Mouse (Mus musculus) neural tube, embryonic 15.5 days (tissue): Measurements from ENCODE around the gene Ric3. TPM values are rescaled to one million over a fixed set of nuclear protein-coding genes. Genes with fewer than 3 reads are reported as not detected.
"Not testable (repeated sequence)": the region's sequence is repeated elsewhere in the genome, so short reads cannot be mapped to it uniquely, and the experiment has no call there.

ENCODE experiments used
- ATAC-seq: fragments of 200-750 bp; cut with Nextera tagmentation; 2 replicates; pipeline ENCODE4 v1.8.0; 2017; ENCODE audit warnings: mild to moderate bottlenecking, moderate TSS enrichment, moderate library complexity; ENCODE audit not compliant: low FRiP score
- H3K27ac ChIP-seq: fragments of 300-500 bp; sonication (generic); replicated peaks from 2 replicates; pipeline ENCODE4 v1.5.1; 2015; ENCODE audit warnings: mild to moderate bottlenecking, inconsistent platforms
- H3K27me3 ChIP-seq: fragments of 300-500 bp; sonication (generic); replicated peaks from 2 replicates; pipeline ENCODE4 v1.6.1; 2015; ENCODE audit warnings: inconsistent platforms
- H3K36me3 ChIP-seq: fragments of 300-500 bp; sonication (generic); 2 replicates; pipeline ENCODE4 v1.6.1; 2015; ENCODE audit warnings: inconsistent platforms
- H3K4me1 ChIP-seq: fragments of 300-500 bp; sonication (generic); 2 replicates; pipeline ENCODE4 v1.6.1; 2015; ENCODE audit warnings: inconsistent platforms
- H3K4me2 ChIP-seq: fragments of 300-500 bp; sonication (generic); 2 replicates; pipeline ENCODE4 v1.6.1; 2015; ENCODE audit warnings: inconsistent platforms, mild to moderate bottlenecking, moderate library complexity
- H3K4me3 ChIP-seq: fragments of 300-500 bp; sonication (generic); replicated peaks from 2 replicates; pipeline ENCODE4 v1.5.1; 2015; ENCODE audit warnings: mild to moderate bottlenecking, inconsistent platforms
- H3K9ac ChIP-seq: fragments of 300-500 bp; sonication (generic); replicated peaks from 2 replicates; pipeline ENCODE4 v1.6.1; 2015; ENCODE audit warnings: mild to moderate bottlenecking, inconsistent platforms
- H3K9me3 ChIP-seq: fragments of 300-500 bp; sonication (generic); replicated peaks from 2 replicates; pipeline ENCODE4 v1.6.1; 2016; ENCODE audit warnings: inconsistent platforms
- WGBS: fragments of 180-500 bp; shearing (Covaris S2); methylation state at CpG from one replicate; pipeline ENCODE4 v1.1.7; 2015; ENCODE audit warnings: mixed read lengths; 5-methylcytosine and 5-hydroxymethylcytosine counted together
- polyA plus RNA-seq: library from polyadenylated mRNA; unstranded; fragments of >200 nt; fragmentation: Nextera tagmentation; extraction: Ambion mirVana; gene quantifications from 2 replicates; pipeline ENCODE4 v1.2.1, GENCODE M21; 2015

The Ric3 gene
- polyA plus RNA-seq, 1 experiment from 2014 or later = 35.2 TPM

- Histone ChIP-seq H3K27ac (no peak overlapping the region), H3K4me1 (no peaks in the 10 kb centered on the region)
- WGBS = 84% methylated on average over 7 of the region's 7 CpGs
Observed at GRCm38 (mm10) chr7:109097203-109097602, 14.1 kb upstream of the Ric3 start.

GRCm38 (mm10) chr7:109096618-109097017 is 13.5 kb upstream of the Ric3 start:
- H3K36me3 ChIP-seq = no peaks in the 10 kb centered on the region
- H3K4me2 ChIP-seq = no peak overlapping the region
- H3K9ac ChIP-seq = no peak overlapping the region
- H3K4me1 ChIP-seq = no peaks in the 10 kb centered on the region
- no peak overlapping the region for H3K4me3 ChIP-seq
- WGBS = 87% methylated on average over 4 of the region's 4 CpGs
- no peak overlapping the region for H3K27ac ChIP-seq
- H3K27me3 ChIP-seq = peaks cover 3% of the 10 kb centered on the region; the same call in 1 of the 2 replicates
- no peak for ATAC-seq
- H3K9me3 ChIP-seq = no peaks in the 10 kb centered on the region

More at GRCm38 (mm10) chr7:109097203-109097602, 14.1 kb upstream of the Ric3 start:
- H3K9ac ChIP-seq = no peak overlapping the region
- H3K9me3 ChIP-seq = no peaks in the 10 kb centered on the region
- H3K27me3 ChIP-seq = peaks cover 3% of the 10 kb centered on the region; the same call in 1 of the 2 replicates
- no peak overlapping the region for H3K4me2 ChIP-seq
- no peak overlapping the region for H3K4me3 ChIP-seq
- H3K36me3 ChIP-seq = no peaks in the 10 kb centered on the region
- ATAC-seq = no peak

- H3K9ac ChIP-seq = no peak overlapping the region
- no peak overlapping the region for H3K27ac ChIP-seq
- H3K4me2 ChIP-seq = no peak overlapping the region
- no peak for ATAC-seq
- H3K4me1 ChIP-seq = no peaks in the 10 kb centered on the region
- H3K36me3 ChIP-seq = no peaks in the 10 kb centered on the region
- no peaks in the 10 kb centered on the region for H3K27me3 ChIP-seq
- no peak overlapping the region for H3K4me3 ChIP-seq
- H3K9me3 ChIP-seq = no peaks in the 10 kb centered on the region
- no CpG with 5 or more reads among the region's 7 CpGs for WGBS
Observed at GRCm38 (mm10) chr7:109094294-109094693, 11.2 kb upstream of the Ric3 start.

GRCm38 (mm10) chr7:109091316-109091715 is 8.2 kb upstream of the Ric3 start:
- H3K4me2 ChIP-seq = not testable (repeated sequence)
- WGBS = no CpG with 5 or more reads among the region's 2 CpGs

GRCm38 (mm10) chr7:109086946-109087345 is 3.8 kb upstream of the Ric3 start:
- Histone ChIP-seq H3K4me1 (peaks cover 16% of the 10 kb centered on the region), H3K27ac (no peak overlapping the region), H3K36me3 (no peaks in the 10 kb centered on the region), H3K27me3 (peaks cover 5% of the 10 kb centered on the region; the same call in 1 of the 2 replicates), H3K9me3 (no peaks in the 10 kb centered on the region), H3K9ac (no peak overlapping the region), H3K4me2 (no peak overlapping the region), H3K4me3 (no peak overlapping the region)
- no peak for ATAC-seq
- 31% methylated on average over 2 of the region's 2 CpGs for WGBS

More at GRCm38 (mm10) chr7:109091316-109091715, 8.2 kb upstream of the Ric3 start:
- not testable (repeated sequence) for H3K36me3 ChIP-seq, H3K4me1 ChIP-seq, ATAC-seq, H3K27ac ChIP-seq, H3K9ac ChIP-seq, H3K4me3 ChIP-seq, H3K27me3 ChIP-seq, H3K9me3 ChIP-seq

- no peak for ATAC-seq
- H3K4me1 ChIP-seq = peaks cover 20% of the 10 kb centered on the region
- 86% methylated on average over 4 of the region's 4 CpGs for WGBS
- H3K27ac ChIP-seq = no peak overlapping the region
- no peaks in the 10 kb centered on the region for H3K9me3 ChIP-seq
- H3K4me3 ChIP-seq = peak overlapping the region; percentile 85
- H3K36me3 ChIP-seq = no peaks in the 10 kb centered on the region
- no peak overlapping the region; the same call in 1 of the 2 replicates for H3K9ac ChIP-seq
- peaks cover 5% of the 10 kb centered on the region; the same call in 1 of the 2 replicates for H3K27me3 ChIP-seq
- H3K4me2 ChIP-seq = peak overlapping the region; percentile 74
Observed at GRCm38 (mm10) chr7:109083813-109084184, 668 bp upstream of the Ric3 start.

GRCm38 (mm10) chr7:109082269-109083112 is 640 bp downstream of the Ric3 start:
- 20% methylated on average over 12 of the region's 12 CpGs for WGBS
- H3K27ac ChIP-seq = peak overlapping the region; percentile 70
- peaks cover 5% of the 10 kb centered on the region; the same call in 1 of the 2 replicates for H3K27me3 ChIP-seq
- peak overlapping the region; percentile 74 for H3K4me2 ChIP-seq
- H3K4me1 ChIP-seq = peaks cover 20% of the 10 kb centered on the region
- peak overlapping the region; percentile 77 for H3K9ac ChIP-seq
- H3K36me3 ChIP-seq = no peaks in the 10 kb centered on the region
- peak overlapping the region; percentile 85 for H3K4me3 ChIP-seq
- H3K9me3 ChIP-seq = no peaks in the 10 kb centered on the region
- ATAC-seq = peak; percentile 45; the same call in 1 of the 2 replicates

GRCm38 (mm10) chr7:109072326-109072725 is 10.8 kb downstream of the Ric3 start:
- Histone ChIP-seq H3K4me3 (no peak overlapping the region), H3K27me3 (no peaks in the 10 kb centered on the region), H3K27ac (no peak overlapping the region), H3K4me2 (no peak overlapping the region), H3K4me1 (no peaks in the 10 kb centered on the region), H3K9ac (no peak overlapping the region), H3K9me3 (no peaks in the 10 kb centered on the region), H3K36me3 (no peaks in the 10 kb centered on the region)
- ATAC-seq = no peak
- WGBS = 67% methylated on average over 5 of the region's 5 CpGs

GRCm38 (mm10) chr7:109069641-109070040 is 13.5 kb downstream of the Ric3 start:
- no peaks in the 10 kb centered on the region for H3K36me3 ChIP-seq
- H3K4me1 ChIP-seq = no peaks in the 10 kb centered on the region
- H3K27ac ChIP-seq = no peak overlapping the region
- H3K4me2 ChIP-seq = no peak overlapping the region
- 91% methylated on average over 4 of the region's 4 CpGs for WGBS
- no peak overlapping the region for H3K4me3 ChIP-seq
- no peaks in the 10 kb centered on the region for H3K27me3 ChIP-seq
- no peak overlapping the region for H3K9ac ChIP-seq
- ATAC-seq = no peak
- H3K9me3 ChIP-seq = no peaks in the 10 kb centered on the region

GRCm38 (mm10) chr7:109059536-109059935 is 23.6 kb downstream of the Ric3 start:
- no peaks in the 10 kb centered on the region for H3K4me1 ChIP-seq
- no peak overlapping the region for H3K4me2 ChIP-seq
- no peak overlapping the region for H3K9ac ChIP-seq
- no peak overlapping the region for H3K4me3 ChIP-seq
- ATAC-seq = no peak
- peaks cover 1% of the 10 kb centered on the region; the same call in 1 of the 2 replicates for H3K36me3 ChIP-seq
- 94% methylated on average over 4 of the region's 4 CpGs for WGBS
- no peaks in the 10 kb centered on the region for H3K9me3 ChIP-seq
- no peak overlapping the region for H3K27ac ChIP-seq
- no peaks in the 10 kb centered on the region for H3K27me3 ChIP-seq

- Histone ChIP-seq H3K4me2 (no peak overlapping the region), H3K36me3 (peaks cover 10% of the 10 kb centered on the region), H3K4me1 (no peaks in the 10 kb centered on the region), H3K9me3 (no peaks in the 10 kb centered on the region), H3K9ac (no peak overlapping the region), H3K4me3 (no peak overlapping the region), H3K27ac (no peak overlapping the region), H3K27me3 (no peaks in the 10 kb centered on the region)
- WGBS = 93% methylated on average over 1 of the region's 1 CpGs
- ATAC-seq = no peak
Observed at GRCm38 (mm10) chr7:109050831-109051230, 32.3 kb downstream of the Ric3 start.

- no peak for ATAC-seq
- Histone ChIP-seq H3K9me3 (no peaks in the 10 kb centered on the region), H3K9ac (no peak overlapping the region), H3K4me2 (no peak overlapping the region), H3K27me3 (no peaks in the 10 kb centered on the region), H3K36me3 (0 out of 2 replicates have a peak, but pooled peaks cover 7% of the 10 kb centered on the region), H3K4me3 (no peak overlapping the region), H3K4me1 (no peaks in the 10 kb centered on the region), H3K27ac (no peak overlapping the region)
- 94% methylated on average over 2 of the region's 2 CpGs for WGBS
Observed at GRCm38 (mm10) chr7:109045876-109046275, 37.3 kb downstream of the Ric3 start.
